Mouse (Mus musculus): ENCODE measurements around the gene Qk.

GRCm38 (mm10) chr17:10357348-10357747 lies 37.7 kb upstream of the Qk start:
- TF ChIP-seq CTCF (IDR thresholded peaks at IDR 0.05; ENCODE audit: low read depth, low read length) (no peak), POLR2A (IDR thresholded peaks at IDR 0.05; ENCODE audit: insufficient read depth, low read length) (no peak)
